Mouse (Mus musculus) embryonic facial prominence, embryonic 10.5 days (tissue): ENCODE results near the gene Fndc11. TPM values are rescaled to one million over a fixed set of nuclear protein-coding genes. Genes with fewer than 3 reads are reported as not detected.

Experiments
- DNase-seq: peaks from one replicate; pipeline ENCODE4 v3.0.0-alpha.2; 2017; ENCODE audit warnings: low spot score
- H3K27ac ChIP-seq: fragments of 300-500 bp; sonication (generic); replicated peaks from 2 replicates; pipeline ENCODE4 v1.5.1; 2016; ENCODE audit warnings: mild to moderate bottlenecking
- H3K27me3 ChIP-seq: fragments of 300-500 bp; sonication (generic); replicated peaks from 2 replicates; pipeline ENCODE4 v1.6.1; 2016; ENCODE audit warnings: low read depth, mild to moderate bottlenecking; ENCODE audit not compliant: poor library complexity, severe bottlenecking
- H3K36me3 ChIP-seq: fragments of 300-500 bp; sonication (generic); replicated peaks from 2 replicates; pipeline ENCODE4 v1.6.1; 2016; ENCODE audit warnings: mild to moderate bottlenecking, moderate library complexity
- H3K4me1 ChIP-seq: fragments of 300-500 bp; sonication (generic); 2 replicates; pipeline ENCODE4 v1.6.1; 2016
- H3K4me3 ChIP-seq: fragments of 300-500 bp; sonication (generic); 2 replicates; pipeline ENCODE4 v1.5.1; 2016; ENCODE audit warnings: mild to moderate bottlenecking, moderate library complexity
- H3K9me3 ChIP-seq: fragments of 300-500 bp; sonication (generic); 2 replicates; pipeline ENCODE4 v1.6.1; 2016; ENCODE audit warnings: mild to moderate bottlenecking
- WGBS: fragments of 180-500 bp; shearing (Covaris S2); methylation state at CpG from one replicate; pipeline ENCODE4 v1.1.7; 2016; 5-methylcytosine and 5-hydroxymethylcytosine counted together
- polyA plus RNA-seq: library from polyadenylated mRNA; unstranded; fragments of >200 nt; fragmentation: Nextera tagmentation; extraction: Ambion mirVana; gene quantifications from 2 replicates; pipeline ENCODE4 v1.2.1, GENCODE M21; 2016

Fndc11 gene
- polyA plus RNA-seq, 1 experiment from 2014 or later = 0.25 TPM

DNA sequence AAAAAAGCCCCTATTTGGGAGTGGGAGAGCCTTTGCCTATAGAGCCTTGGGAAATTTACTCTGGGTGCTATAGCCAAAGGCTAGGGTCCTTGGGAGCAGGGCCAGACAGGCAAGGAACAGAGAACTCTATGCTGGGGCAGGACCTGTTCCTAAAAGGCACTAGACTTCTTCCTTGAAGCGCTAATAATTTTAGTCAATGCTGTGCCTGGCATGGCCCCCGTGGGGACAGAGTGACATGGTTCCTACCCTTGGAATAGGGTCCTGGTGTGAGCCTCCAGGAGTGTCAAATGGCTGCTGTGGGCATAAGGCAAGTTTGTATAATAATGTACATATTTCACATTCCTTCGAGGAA, 22.5 kb downstream of the Fndc11 start:
- WGBS = 66% methylated on average over 3 of the region's 3 CpGs
- H3K4me1 ChIP-seq = peaks cover 31% of the 10 kb centered on the region
- H3K27ac ChIP-seq = 0 out of 2 replicates have a peak overlapping the region, but pooled peaks have one; percentile 71
- no peaks in the 10 kb centered on the region for H3K9me3 ChIP-seq
- no peaks in the 10 kb centered on the region for H3K36me3 ChIP-seq
- no peaks in the 10 kb centered on the region for H3K27me3 ChIP-seq
- peak overlapping the region; percentile 58 for H3K4me3 ChIP-seq
- no peak for DNase-seq

GRCm38 (mm10) chr2:181243706-181244394, 24.0 kb downstream of the Fndc11 start:
- Histone ChIP-seq H3K27me3 (no peaks in the 10 kb centered on the region), H3K4me3 (no peak overlapping the region), H3K9me3 (no peaks in the 10 kb centered on the region), H3K27ac (no peak overlapping the region), H3K4me1 (peaks cover 31% of the 10 kb centered on the region), H3K36me3 (no peaks in the 10 kb centered on the region)
- WGBS = 26% methylated on average over 11 of the region's 11 CpGs
- DNase-seq = no peak

DNA sequence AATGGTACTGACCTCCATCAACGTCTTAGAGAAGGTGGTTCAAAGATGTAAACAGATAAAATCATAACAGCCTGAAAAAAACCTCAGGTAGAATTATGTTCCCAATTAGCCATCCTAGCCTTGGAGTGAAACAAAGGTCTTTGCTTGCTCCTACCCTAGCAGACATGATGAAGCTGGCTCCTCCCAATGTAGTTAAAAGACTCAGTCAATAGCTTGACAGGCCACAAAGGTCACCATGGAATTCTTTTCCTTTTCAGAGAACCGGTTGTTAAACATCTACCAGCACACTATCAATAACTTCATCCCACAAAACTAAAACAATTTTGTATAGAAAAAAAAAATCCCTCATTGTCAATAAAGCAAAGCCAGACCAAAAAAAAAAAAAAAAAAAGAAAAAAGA, 25.2 kb downstream of the Fndc11 start:
- H3K4me3 ChIP-seq = no peak overlapping the region
- H3K27me3 ChIP-seq = no peaks in the 10 kb centered on the region
- 36% methylated on average over 2 of the region's 2 CpGs for WGBS
- H3K4me1 ChIP-seq = peaks cover 36% of the 10 kb centered on the region
- DNase-seq = no peak
- H3K36me3 ChIP-seq = no peaks in the 10 kb centered on the region
- H3K9me3 ChIP-seq = no peaks in the 10 kb centered on the region
- H3K27ac ChIP-seq = no peak overlapping the region

- H3K36me3 ChIP-seq = peaks cover 41% of the 10 kb centered on the region
- no peaks in the 10 kb centered on the region for H3K9me3 ChIP-seq
- DNase-seq = no peak
- H3K27me3 ChIP-seq = no peaks in the 10 kb centered on the region
- H3K4me1 ChIP-seq = peaks cover 6% of the 10 kb centered on the region
- no peak overlapping the region for H3K27ac ChIP-seq
- H3K4me3 ChIP-seq = no peak overlapping the region
- 82% methylated on average over 10 of the region's 10 CpGs for WGBS
These were observed 29.4 kb downstream of the Fndc11 start for GRCm38 (mm10) chr2:181249217-181249616.

DNA sequence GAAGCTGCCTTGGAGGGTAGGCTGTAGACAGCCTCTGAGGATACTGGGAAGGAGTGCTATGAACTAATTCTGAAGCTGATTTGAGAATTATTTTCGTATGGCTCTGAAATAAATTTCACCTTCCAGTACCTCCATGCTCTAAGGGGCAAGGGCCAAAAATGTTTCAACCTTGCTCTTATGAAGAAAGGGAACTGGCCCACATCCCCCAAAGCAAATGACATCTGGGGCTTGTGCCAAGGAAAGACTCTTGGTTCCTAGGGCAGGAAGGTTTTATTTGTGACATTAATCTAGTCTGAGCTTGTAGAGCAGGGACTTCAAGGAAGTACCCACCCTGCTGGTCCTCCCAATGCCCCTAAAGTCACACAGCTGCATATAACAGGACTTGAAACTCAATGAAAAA, 32.0 kb downstream of the Fndc11 start:
- Histone ChIP-seq H3K27me3 (no peaks in the 10 kb centered on the region), H3K4me1 (peaks cover 5% of the 10 kb centered on the region), H3K9me3 (no peaks in the 10 kb centered on the region), H3K36me3 (peaks cover 66% of the 10 kb centered on the region), H3K27ac (no peak overlapping the region), H3K4me3 (no peak overlapping the region)
- 79% methylated on average over 1 of the region's 1 CpGs for WGBS
- DNase-seq = no peak

GRCm38 (mm10) chr2:181253248-181253647, 33.4 kb downstream of the Fndc11 start:
- Histone ChIP-seq H3K36me3 (peaks cover 80% of the 10 kb centered on the region), H3K4me1 (peaks cover 5% of the 10 kb centered on the region)

GRCm38 (mm10) chr2:181266839-181267238, 47.0 kb downstream of the Fndc11 start:
- H3K36me3 ChIP-seq = peaks cover 95% of the 10 kb centered on the region
- no peaks in the 10 kb centered on the region for H3K9me3 ChIP-seq
- no peaks in the 10 kb centered on the region for H3K27me3 ChIP-seq
- 91% methylated on average over 2 of the region's 2 CpGs for WGBS
- no peak overlapping the region for H3K27ac ChIP-seq
- DNase-seq = no peak
- no peak overlapping the region for H3K4me3 ChIP-seq
- no peaks in the 10 kb centered on the region for H3K4me1 ChIP-seq

More at GRCm38 (mm10) chr2:181253248-181253647, 33.4 kb downstream of the Fndc11 start:
- H3K27ac ChIP-seq = no peak overlapping the region
- no peak overlapping the region for H3K4me3 ChIP-seq
- no peaks in the 10 kb centered on the region for H3K9me3 ChIP-seq
- WGBS = 82% methylated on average over 1 of the region's 1 CpGs
- no peak for DNase-seq
- H3K27me3 ChIP-seq = no peaks in the 10 kb centered on the region

DNA sequence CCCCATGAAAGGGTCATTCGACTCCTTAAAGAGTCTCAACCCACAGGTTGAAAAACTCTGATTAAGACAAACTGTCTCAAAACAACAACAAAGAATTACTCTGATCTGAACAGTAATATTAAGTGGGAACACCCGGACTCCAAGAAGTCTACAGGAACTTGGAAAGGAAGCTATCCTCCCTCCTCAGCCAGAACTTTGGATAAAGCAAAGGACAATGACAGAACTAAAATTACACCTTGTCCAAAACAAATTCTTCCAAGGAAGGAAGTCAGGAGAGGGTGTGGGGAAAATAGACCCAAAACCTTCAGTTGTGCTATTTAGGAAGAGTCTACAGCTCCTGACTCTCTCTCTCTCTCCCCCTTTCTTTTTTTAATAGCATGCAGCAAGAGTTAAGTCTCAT, 52.3 kb downstream of the Fndc11 start:
- Histone ChIP-seq H3K27ac (no peak overlapping the region), H3K36me3 (peaks cover 93% of the 10 kb centered on the region), H3K4me3 (no peak overlapping the region), H3K27me3 (no peaks in the 10 kb centered on the region), H3K9me3 (no peaks in the 10 kb centered on the region), H3K4me1 (no peaks in the 10 kb centered on the region)
- no peak for DNase-seq
- 91% methylated on average over 2 of the region's 2 CpGs for WGBS

Other genes starting within 250 kb of the Fndc11 start
- 0.26 and 0.62 TPM in 2 replicates for gene Col20a1, start 233.5 kb upstream of the Fndc11 start, polyA plus RNA-seq
- 5.5 and 6.7 TPM in 2 replicates for gene Chrna4, start 176.5 kb upstream of the Fndc11 start, polyA plus RNA-seq
- 1.8 and 1.9 TPM in 2 replicates for gene Kcnq2, start 84.7 kb upstream of the Fndc11 start, polyA plus RNA-seq
- gene Eef1a2, start 63.0 kb upstream of the Fndc11 start, polyA plus RNA-seq = 0.11 TPM in 1 of 2 replicates, not detected in the other
- 351 and 375 TPM in 2 replicates for gene Ppdpf, start 32.8 kb upstream of the Fndc11 start, polyA plus RNA-seq
- not detected in 2 replicates for gene Ptk6, start 17.2 kb upstream of the Fndc11 start, polyA plus RNA-seq
- gene Srms, start 6.8 kb upstream of the Fndc11 start, polyA plus RNA-seq = 0.05 and 0.16 TPM in 2 replicates
- 1.1 and 1.4 TPM in 2 replicates for gene Helz2, start 22.0 kb downstream of the Fndc11 start, polyA plus RNA-seq
- gene Gmeb2, start 68.0 kb downstream of the Fndc11 start, polyA plus RNA-seq = 18.7 and 20.2 TPM in 2 replicates
- 47.9 and 53.7 TPM in 2 replicates for gene Stmn3, start 94.5 kb downstream of the Fndc11 start, polyA plus RNA-seq
- 72.4 and 74.1 TPM in 2 replicates for gene Rtel1, start 99.7 kb downstream of the Fndc11 start, polyA plus RNA-seq
- gene Zgpat, start 144.9 kb downstream of the Fndc11 start, polyA plus RNA-seq = 46.9 and 51.8 TPM in 2 replicates
- gene Arfrp1, start 145.4 kb downstream of the Fndc11 start, polyA plus RNA-seq = 74.0 and 74.4 TPM in 2 replicates
- gene Lime1, start 160.1 kb downstream of the Fndc11 start, polyA plus RNA-seq = 25.7 and 30.7 TPM in 2 replicates
- 16.4 and 20.1 TPM in 2 replicates for gene Zbtb46, start 239.4 kb downstream of the Fndc11 start, polyA plus RNA-seq